Mouse (Mus musculus): ENCODE measurements around the gene Eif5a.
"Not testable (repeated sequence)": the region's sequence is repeated elsewhere in the genome, so short reads cannot be mapped to it uniquely, and the experiment has no call there.

Gene Eif5a

DNA sequence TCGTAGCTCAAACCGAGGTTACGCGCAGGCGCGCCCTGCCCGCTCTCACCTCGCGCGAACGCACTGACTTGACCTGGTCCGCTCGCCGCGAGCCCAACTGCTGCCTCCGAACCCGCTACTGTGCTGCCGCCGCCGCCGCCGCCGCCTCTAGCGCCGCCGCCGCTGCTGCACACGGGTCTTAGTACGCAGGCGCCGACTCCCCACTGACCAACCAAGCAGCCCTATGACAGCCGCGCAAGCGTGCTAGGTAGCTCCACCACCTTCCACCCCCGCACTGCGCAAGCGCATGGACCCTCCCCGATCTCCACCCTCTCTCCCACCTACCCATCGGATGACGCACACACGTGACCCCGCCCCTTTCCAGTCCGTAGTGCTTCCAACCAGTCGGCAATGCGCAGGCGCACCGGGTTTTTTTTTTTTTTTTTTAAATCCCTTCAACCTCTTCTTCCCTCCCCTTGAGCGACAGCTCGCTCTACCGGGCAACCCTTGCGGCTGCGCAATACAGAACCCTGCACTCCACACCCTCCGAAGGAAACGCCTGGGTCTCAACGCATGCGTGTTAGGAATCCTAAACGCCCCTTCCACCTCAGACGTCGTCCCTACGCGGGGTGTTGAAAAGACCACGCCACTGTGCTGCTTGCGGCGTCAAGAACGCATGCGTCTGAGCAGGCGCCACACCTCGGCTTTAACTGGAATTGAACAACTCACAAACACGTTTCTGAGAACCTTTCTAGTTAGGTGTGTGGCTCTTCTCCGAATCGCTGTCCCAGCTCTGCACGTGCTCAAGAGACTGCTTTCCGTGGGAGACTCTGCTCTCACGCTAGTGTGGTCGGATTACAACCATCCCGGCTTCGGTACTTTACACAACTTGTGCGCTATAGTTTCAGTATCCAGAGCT lies at the start of gene Eif5a:
Gene Eif5a, minus strand, starts transcription at position 845 of the 898 bp plus-strand sequence.
- in situ Hi-C loops (cut with MboI), result no loop called here

- in situ Hi-C loops (cut with MboI), result no loop called here
These were observed 49.0 kb upstream of the Eif5a start for GRCm38 (mm10) chr11:69970775-69971174.

- in situ Hi-C loops (cut with MboI), result no loop called here
These were observed 48.5 kb upstream of the Eif5a start for GRCm38 (mm10) chr11:69970222-69970621.

DNA sequence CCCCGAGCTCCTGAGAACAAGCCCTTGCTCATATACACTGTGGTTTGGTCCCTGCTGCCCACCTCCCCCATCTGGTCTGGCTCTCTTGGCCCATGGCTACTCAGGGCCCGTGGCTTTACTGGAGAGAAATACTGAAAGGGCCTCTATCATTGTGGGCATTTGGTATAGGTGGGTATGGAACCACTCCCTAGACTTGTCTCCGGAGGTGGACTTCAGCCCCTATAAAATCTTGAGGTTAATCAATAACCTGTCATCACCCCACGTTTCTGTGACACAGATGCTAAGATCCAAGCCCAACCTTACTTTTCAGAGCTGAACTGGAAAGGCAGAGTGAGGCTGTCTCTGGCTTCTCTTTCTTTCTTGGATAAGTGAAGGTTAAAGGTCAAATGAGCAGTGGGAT lies 47.0 kb upstream of the Eif5a start:
- in situ Hi-C loops (cut with MboI), result no loop called here

DNA sequence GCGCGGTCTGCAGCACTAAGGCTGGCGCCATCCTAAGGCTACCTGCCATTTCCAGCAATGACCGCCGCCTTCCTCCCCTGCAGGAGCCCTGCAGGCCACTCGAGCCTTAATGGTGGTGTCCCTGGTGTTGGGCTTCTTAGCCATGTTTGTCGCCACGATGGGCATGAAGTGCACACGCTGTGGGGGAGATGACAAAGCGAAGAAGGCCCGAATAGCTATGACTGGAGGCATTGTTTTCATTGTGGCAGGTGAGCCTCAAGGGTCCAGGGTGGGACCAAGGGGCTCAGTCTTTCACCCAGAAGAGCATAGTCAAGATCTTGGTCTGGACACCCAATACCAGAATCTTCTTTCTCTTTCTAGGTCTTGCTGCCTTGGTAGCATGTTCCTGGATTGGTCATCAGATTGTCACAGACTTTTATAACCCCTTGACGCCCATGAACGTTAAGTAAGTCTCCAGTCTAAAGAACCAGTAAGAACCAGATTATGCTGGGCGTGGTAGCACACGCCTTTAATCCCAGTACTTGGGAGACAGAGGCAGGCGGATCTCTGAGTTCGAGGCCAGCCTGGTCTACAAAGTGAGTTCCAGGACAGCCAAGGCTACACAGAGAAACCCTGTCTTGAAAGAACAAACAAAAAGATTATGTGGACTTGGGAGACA lies 45.2 kb upstream of the Eif5a start:
- in situ Hi-C loops (cut with MboI), result no loop called here

DNA sequence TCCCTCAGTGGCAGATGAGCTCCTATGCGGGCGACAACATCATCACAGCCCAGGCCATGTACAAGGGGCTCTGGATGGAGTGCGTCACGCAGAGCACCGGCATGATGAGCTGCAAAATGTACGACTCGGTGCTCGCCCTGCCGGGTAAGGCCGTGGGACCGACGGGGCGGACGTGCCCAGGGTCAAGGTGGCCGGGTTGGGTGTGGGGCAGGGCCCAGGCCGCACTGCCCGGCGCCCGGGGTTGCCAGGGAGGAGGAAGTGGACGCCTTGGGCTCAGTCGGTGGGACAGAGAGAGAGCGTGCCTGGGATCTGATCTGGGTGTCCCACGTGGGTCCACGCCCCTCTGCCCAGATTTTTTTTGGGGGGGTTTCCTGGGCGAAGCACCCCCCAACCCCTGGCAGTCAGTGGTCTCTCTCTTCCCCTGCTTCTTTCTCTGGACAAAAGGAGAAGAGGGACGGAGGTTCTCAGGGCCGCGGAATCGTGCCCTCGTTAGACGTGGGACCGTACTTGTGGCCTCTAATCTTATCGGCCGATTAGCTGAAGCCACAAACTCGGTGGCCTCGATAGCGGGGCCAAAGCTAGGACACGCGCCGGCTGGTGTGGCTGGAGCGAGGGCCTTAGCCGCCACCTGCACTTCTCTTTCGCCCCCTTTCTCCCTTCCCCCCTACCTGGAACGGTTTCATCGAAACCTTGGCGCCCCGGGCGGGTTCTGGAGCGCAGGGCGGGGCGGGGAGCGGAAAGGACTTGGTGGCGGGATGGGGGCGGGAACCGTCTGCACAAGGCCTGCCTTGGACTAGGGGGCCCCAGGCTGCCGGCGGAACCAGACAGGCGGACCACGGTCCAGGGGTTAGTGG lies 44.5 kb upstream of the Eif5a start:
- in situ Hi-C loops (cut with MboI), result no loop called here

DNA sequence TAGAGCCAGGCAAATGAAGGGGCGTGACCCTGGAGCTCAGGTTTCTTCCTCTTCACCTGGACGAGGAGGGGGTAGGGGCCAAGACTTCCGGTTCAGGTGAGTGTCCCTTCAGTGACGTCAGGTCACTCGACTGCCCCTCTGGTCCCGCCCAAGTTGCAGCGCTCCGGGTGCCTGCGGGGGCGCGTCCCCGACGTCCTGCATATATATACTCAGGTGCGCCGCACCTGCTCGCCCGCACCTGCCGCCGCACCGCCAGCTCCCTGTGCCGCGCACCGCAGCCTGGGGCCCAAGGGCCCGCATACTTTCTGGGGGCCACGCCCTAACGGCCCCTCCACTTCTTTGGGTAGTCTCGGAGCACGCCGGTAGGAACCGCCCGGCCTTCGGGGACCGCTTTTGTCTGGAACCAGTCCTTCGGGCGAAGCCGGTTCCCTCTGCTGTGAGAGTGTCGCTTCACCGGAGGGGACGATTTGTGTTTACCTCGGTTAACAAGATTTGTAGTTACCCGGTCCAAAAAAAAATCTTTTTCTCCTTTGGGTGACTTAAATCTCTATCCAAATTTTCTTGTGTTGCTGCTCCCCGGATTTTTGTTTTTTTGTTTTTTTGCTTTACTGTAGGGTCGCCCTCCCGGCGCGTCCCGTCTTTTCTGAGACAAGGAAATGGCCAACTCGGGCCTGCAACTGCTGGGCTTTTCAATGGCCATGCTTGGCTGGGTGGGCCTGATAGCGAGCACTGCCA lies 43.7 kb upstream of the Eif5a start:
- in situ Hi-C loops (cut with MboI), result no loop called here

- in situ Hi-C loops (cut with MboI), result no loop called here
These were observed 43.0 kb upstream of the Eif5a start, which contains the start of gene Cldn7 for GRCm38 (mm10) chr11:69964650-69965270. Gene Cldn7, plus strand, starts transcription at chr11:69964779.

DNA sequence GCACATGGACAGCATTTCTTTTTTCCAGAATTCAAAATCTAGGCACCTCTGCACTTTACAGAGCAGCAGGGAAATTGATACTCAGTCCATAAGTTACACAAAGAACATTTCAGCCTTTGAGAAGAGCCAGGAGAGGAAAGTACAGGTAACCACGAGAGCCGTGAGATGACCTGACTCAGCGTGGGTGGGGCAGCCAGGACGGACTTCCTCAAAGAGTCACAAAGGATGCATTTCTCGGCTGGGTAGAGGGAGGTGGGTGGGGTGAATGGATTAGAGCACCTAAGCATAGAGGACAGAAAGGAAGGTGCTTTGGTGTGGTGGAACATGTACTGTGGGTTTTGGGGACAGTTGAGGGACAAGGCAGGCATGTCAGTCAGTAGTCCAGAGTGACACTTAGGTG lies 40.1 kb upstream of the Eif5a start:
- in situ Hi-C loops (cut with MboI), result no loop called here

DNA sequence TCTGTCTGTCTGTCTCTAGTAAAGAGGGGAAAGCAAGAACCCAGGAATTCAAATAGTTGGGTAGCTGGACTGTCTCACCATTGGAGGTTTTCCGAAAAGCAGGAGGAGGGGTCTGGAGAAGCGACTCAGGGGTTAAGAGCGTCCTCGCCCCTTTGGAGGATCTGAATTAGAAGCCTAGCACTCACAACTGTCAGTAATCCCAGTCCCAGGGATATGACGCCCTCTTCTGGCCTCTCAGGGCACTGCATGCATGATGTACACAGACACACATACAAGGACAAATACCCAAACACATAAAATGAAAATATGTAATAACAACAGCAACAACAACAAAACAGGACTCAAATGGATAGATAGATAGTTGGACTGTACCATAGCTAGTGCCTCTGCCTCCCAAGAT lies 38.9 kb upstream of the Eif5a start:
- in situ Hi-C loops (cut with MboI), result no loop called here

DNA sequence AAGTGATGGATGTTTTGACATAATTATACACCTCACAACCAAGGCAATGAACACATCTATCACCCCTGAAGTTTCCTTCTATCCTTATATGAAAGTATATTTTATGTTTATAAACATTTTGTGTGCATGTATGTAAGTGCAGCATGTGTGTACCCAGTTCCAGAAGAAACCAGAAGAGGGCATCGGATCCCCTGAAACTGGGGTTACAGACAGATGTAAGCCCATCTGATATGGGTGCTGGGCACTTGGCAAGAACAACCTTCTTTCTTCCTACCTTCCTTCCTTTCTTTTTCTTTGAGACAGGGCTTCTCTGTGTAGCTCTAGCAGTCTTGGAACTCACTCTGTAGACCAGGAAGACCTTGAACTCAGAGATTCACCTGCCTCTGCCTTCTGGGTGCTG lies 34.5 kb upstream of the Eif5a start:
- in situ Hi-C loops (cut with MboI), result no loop called here

DNA sequence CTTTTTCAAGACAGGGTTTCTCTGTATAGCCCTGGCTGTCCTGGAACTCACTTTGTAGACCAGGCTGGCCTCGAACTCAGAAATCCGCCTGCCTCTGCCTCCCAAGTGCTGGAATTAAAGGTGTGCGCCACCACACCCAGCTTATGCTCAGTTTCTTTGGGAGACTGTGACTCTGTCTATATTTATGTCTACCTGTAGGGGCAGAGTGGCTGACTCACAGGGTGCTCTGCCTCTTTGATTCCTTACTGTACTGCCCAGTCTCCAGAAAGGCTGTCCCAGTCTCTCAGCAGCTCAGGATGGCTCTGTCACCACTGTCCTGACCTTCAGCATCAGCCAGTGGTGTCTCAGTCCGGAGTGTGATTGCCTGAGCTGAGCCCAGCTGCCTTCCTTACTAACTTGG lies 33.9 kb upstream of the Eif5a start:
- in situ Hi-C loops (cut with MboI), result not testable (repeated sequence)

GRCm38 (mm10) chr11:69953267-69953915 lies 31.6 kb upstream of the Eif5a start:
- in situ Hi-C loops (cut with MboI), result no loop called here

DNA sequence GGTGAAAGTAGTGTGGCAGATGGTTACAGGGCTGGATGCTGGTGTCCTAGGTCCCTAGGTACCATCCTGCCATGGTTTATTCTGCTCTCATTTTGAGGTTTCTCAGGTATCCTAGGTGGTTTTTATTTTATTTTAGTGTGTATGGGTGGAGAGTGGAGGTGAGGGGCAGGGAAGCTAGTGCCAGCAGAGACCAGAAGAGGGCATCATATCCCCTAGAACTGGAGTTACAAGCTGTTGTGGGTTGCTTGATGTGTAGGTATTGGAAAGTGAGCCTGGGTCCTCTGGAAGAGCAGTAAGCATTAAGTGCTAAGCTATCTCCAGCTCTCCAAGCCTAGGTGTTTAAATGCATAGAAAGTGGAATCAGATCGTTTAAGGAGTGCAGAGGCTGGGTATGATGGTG lies 30.5 kb upstream of the Eif5a start:
- in situ Hi-C loops (cut with MboI), result no loop called here

GRCm38 (mm10) chr11:69950807-69951459 lies 29.2 kb upstream of the Eif5a start:
- in situ Hi-C loops (cut with MboI), result no loop called here

GRCm38 (mm10) chr11:69948763-69949150 lies 27.0 kb upstream of the Eif5a start:
- in situ Hi-C loops (cut with MboI), result no loop called here

- in situ Hi-C loops (cut with MboI), result no loop called here
These were observed 26.5 kb upstream of the Eif5a start, which contains the start of gene Slc2a4 for GRCm38 (mm10) chr11:69948066-69948762. Gene Slc2a4, minus strand, starts transcription at chr11:69948188.

- in situ Hi-C loops (cut with MboI), result no loop called here
These were observed 25.7 kb upstream of the Eif5a start for GRCm38 (mm10) chr11:69947337-69948065.

Measured in mature B cell (primary cell).